Mouse (Mus musculus): ENCODE data around the gene Maml3. TPM values are rescaled to one million over a fixed set of nuclear protein-coding genes. Genes with fewer than 3 reads are reported as not detected.
A peak's percentile ranks its signal among the peaks of the same experiment; 100 is the strongest.

Gene Maml3
- polyA plus RNA-seq, 1 experiment = 2.2 TPM

DNA sequence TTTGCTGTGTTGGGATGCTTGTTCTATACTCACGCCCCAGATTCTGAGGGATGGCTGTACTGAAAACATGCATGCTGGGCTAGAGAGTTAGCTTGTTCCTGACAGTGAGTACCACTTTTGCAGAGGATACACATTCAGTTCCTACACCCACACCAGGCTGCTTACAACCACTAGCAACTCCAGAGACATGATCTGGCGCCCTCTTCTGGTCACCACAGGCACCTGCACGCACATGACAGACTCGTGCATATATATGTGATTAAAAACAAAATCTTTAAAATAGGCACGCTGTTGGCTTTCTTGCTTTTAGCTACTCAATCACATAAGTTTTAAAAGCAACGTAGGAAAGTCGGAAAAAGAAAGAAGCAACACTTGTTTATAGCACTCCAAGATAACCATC is 399.7 kb downstream of the Maml3 start:
- Histone ChIP-seq H3K27ac (ENCODE audit: insufficient read depth, low read depth, low read length) (no peak overlapping the region), H3K4me1 (ENCODE audit: control insufficient read depth, insufficient read depth, low read length) (peaks cover 17% of the 10 kb centered on the region), H3K4me3 (ENCODE audit: insufficient read depth, low read length) (no peak overlapping the region)
- TF ChIP-seq POLR2A (IDR thresholded peaks at IDR 0.05; ENCODE audit: borderline replicate concordance, low read depth, low read length) = no peak
- peak; percentile 33 for TF ChIP-seq CTCF (IDR thresholded peaks at IDR 0.05; ENCODE audit: low read depth, low read length)

DNA sequence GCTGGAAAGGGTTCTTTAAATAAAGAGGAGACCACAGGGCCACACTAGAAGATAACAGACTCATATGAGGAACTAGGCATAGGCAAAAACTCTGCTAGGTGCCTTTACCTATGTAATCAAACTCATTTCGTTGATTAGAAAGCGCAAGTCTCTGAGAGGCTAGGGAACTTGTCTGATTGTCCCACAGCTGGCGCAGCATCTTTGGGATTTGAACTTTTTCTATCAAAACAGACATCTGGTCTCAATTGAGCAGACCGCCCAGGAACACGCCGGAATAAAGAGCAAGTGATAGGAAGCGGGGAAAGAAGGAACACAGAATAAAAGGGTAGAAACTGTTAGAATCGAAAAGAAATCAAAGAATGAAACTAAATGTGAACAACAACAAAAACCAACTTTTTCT is 401.4 kb downstream of the Maml3 start:
- TF ChIP-seq CTCF (IDR thresholded peaks at IDR 0.05; ENCODE audit: low read depth, low read length) (no peak), POLR2A (IDR thresholded peaks at IDR 0.05; ENCODE audit: borderline replicate concordance, low read depth, low read length) (no peak)
- peaks cover 15% of the 10 kb centered on the region for H3K4me1 ChIP-seq (ENCODE audit: control insufficient read depth, insufficient read depth, low read length)
- H3K27ac ChIP-seq (ENCODE audit: insufficient read depth, low read depth, low read length) = no peak overlapping the region
- no peak overlapping the region for H3K4me3 ChIP-seq (ENCODE audit: insufficient read depth, low read length)

DNA sequence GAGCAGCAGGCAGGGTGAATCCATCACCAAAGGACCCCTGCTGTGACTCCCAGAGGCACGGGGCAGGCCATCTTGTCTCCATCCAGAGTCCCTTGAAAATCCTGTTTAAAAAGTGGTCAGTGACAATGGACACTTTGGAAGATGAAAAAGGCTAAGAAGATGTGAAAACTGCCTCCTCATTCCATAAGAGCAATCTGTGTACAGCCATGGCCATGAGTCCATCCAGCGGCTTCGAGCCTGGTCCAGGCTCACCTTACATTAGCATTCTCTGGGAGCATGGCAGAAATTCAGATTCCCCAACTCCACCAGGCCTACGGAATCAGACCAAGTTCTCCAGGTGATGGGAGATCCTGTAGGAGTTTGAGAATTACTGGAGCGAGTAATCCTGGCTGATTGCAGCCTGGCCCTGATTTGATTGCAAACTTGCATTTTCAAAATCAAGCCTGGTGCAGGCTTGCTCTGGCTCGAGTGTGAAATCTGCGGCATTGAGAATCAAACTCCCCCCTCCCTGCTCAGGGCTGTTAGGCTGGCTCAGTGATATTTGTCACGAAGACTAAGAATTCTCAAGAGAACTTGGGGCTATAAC is 402.1 kb downstream of the Maml3 start:
- Histone ChIP-seq H3K4me1 (ENCODE audit: control insufficient read depth, insufficient read depth, low read length) (peaks cover 11% of the 10 kb centered on the region), H3K4me3 (ENCODE audit: insufficient read depth, low read length) (no peak overlapping the region), H3K27ac (ENCODE audit: insufficient read depth, low read depth, low read length) (no peak overlapping the region)
- TF ChIP-seq POLR2A (IDR thresholded peaks at IDR 0.05; ENCODE audit: borderline replicate concordance, low read depth, low read length) = no peak
- no peak for TF ChIP-seq CTCF (IDR thresholded peaks at IDR 0.05; ENCODE audit: low read depth, low read length)

GRCm38 (mm10) chr3:51701950-51702349 is 402.9 kb downstream of the Maml3 start:
- H3K4me3 ChIP-seq (ENCODE audit: insufficient read depth, low read length) = no peak overlapping the region
- no peak overlapping the region for H3K27ac ChIP-seq (ENCODE audit: insufficient read depth, low read depth, low read length)
- TF ChIP-seq CTCF (IDR thresholded peaks at IDR 0.05; ENCODE audit: low read depth, low read length) (no peak), POLR2A (IDR thresholded peaks at IDR 0.05; ENCODE audit: borderline replicate concordance, low read depth, low read length) (no peak)
- peaks cover 15% of the 10 kb centered on the region for H3K4me1 ChIP-seq (ENCODE audit: control insufficient read depth, insufficient read depth, low read length)

- Histone ChIP-seq H3K4me1 (ENCODE audit: control insufficient read depth, insufficient read depth, low read length) (peaks cover 15% of the 10 kb centered on the region), H3K4me3 (ENCODE audit: insufficient read depth, low read length) (peak overlapping the region; percentile 57), H3K27ac (ENCODE audit: insufficient read depth, low read depth, low read length) (no peak overlapping the region)
- TF ChIP-seq POLR2A (IDR thresholded peaks at IDR 0.05; ENCODE audit: borderline replicate concordance, low read depth, low read length) (no peak), CTCF (IDR thresholded peaks at IDR 0.05; ENCODE audit: low read depth, low read length) (peak; percentile 76)
Observed at GRCm38 (mm10) chr3:51701281-51701751, 403.6 kb downstream of the Maml3 start.

DNA sequence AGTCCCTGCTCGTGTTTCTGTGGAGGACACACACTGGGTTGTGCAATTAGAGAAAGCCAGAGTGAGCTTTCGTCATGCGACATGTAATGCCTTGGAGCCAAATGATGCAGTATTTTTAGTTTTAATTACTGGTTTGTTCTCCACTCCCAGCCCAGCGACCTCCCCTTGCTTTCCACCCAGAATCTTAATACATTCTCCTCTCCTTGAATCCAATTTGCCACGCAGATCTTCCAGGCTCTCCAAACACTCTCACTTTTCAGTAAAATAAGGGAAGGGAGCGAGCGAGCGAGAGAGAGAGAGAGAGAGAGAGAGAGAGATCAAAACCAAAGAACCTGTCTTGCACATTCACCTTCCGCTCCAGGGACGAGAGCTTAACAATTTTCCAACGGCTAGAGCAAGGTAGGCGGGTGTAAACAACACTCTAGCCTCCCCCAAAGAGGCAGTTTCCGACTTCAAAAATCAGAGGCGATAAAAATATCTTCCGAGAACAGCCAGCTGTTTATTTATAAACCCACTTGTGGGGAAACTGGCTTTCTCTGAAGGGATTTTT is 404.1 kb downstream of the Maml3 start:
- Histone ChIP-seq H3K4me3 (ENCODE audit: insufficient read depth, low read length) (peak overlapping the region; percentile 57; the same call in 1 of the 2 replicates), H3K27ac (ENCODE audit: insufficient read depth, low read depth, low read length) (no peak overlapping the region), H3K4me1 (ENCODE audit: control insufficient read depth, insufficient read depth, low read length) (peaks cover 15% of the 10 kb centered on the region)
- TF ChIP-seq POLR2A (IDR thresholded peaks at IDR 0.05; ENCODE audit: borderline replicate concordance, low read depth, low read length) (no peak), CTCF (IDR thresholded peaks at IDR 0.05; ENCODE audit: low read depth, low read length) (no peak)

- H3K27ac ChIP-seq (ENCODE audit: insufficient read depth, low read depth, low read length) = no peak overlapping the region
- TF ChIP-seq POLR2A (IDR thresholded peaks at IDR 0.05; ENCODE audit: borderline replicate concordance, low read depth, low read length) (no peak), CTCF (IDR thresholded peaks at IDR 0.05; ENCODE audit: low read depth, low read length) (no peak)
- no peak overlapping the region for H3K4me3 ChIP-seq (ENCODE audit: insufficient read depth, low read length)
- H3K4me1 ChIP-seq (ENCODE audit: control insufficient read depth, insufficient read depth, low read length) = peaks cover 15% of the 10 kb centered on the region
Observed at GRCm38 (mm10) chr3:51700123-51700522, 404.8 kb downstream of the Maml3 start.

GRCm38 (mm10) chr3:51697931-51698330 is 406.9 kb downstream of the Maml3 start:
- H3K4me1 ChIP-seq (ENCODE audit: control insufficient read depth, insufficient read depth, low read length) = peaks cover 15% of the 10 kb centered on the region
- no peak for TF ChIP-seq POLR2A (IDR thresholded peaks at IDR 0.05; ENCODE audit: borderline replicate concordance, low read depth, low read length)
- H3K27ac ChIP-seq (ENCODE audit: insufficient read depth, low read depth, low read length) = no peak overlapping the region
- H3K4me3 ChIP-seq (ENCODE audit: insufficient read depth, low read length) = no peak overlapping the region

DNA sequence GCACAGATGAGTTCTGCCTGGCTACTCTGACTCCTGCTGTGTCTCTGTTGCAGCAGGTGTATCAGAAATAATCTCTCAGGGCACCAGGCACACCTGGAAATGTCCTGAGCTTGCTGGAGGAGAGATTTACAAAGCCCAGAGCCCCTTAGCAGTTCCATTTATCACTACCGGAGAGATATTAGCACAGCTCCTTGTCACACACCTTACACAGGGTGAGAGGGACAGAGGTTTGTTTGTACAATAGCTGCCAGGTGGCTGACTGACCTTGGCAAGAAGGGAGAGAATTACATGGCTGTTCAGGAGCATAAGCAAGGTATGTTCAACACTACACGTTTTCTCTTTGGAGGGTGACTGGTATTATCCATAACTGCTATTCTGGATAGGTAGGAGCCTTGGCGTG is 409.2 kb downstream of the Maml3 start:
- Histone ChIP-seq H3K4me1 (ENCODE audit: control insufficient read depth, insufficient read depth, low read length) (peaks cover 20% of the 10 kb centered on the region), H3K4me3 (ENCODE audit: insufficient read depth, low read length) (no peak overlapping the region)
- TF ChIP-seq CTCF (IDR thresholded peaks at IDR 0.05; ENCODE audit: low read depth, low read length) (no peak), POLR2A (IDR thresholded peaks at IDR 0.05; ENCODE audit: borderline replicate concordance, low read depth, low read length) (no peak)

GRCm38 (mm10) chr3:51694576-51694975 is 410.3 kb downstream of the Maml3 start:
- H3K4me1 ChIP-seq (ENCODE audit: control insufficient read depth, insufficient read depth, low read length) = peaks cover 19% of the 10 kb centered on the region
- H3K27ac ChIP-seq (ENCODE audit: insufficient read depth, low read depth, low read length) = no peak overlapping the region
- TF ChIP-seq CTCF (IDR thresholded peaks at IDR 0.05; ENCODE audit: low read depth, low read length) (no peak), POLR2A (IDR thresholded peaks at IDR 0.05; ENCODE audit: borderline replicate concordance, low read depth, low read length) (no peak)
- no peak overlapping the region for H3K4me3 ChIP-seq (ENCODE audit: insufficient read depth, low read length)

More for the DNA sequence above, 409.2 kb downstream of the Maml3 start:
- no peak overlapping the region for H3K27ac ChIP-seq (ENCODE audit: insufficient read depth, low read depth, low read length)
